Mouse (Mus musculus) skeletal muscle tissue, postnatal 0 days (tissue): Measurements from ENCODE around the gene Grip1. TPM values are rescaled to one million over a fixed set of nuclear protein-coding genes. Genes with fewer than 3 reads are reported as not detected.

ENCODE experiments used
- polyA plus RNA-seq: library from polyadenylated mRNA; unstranded; fragments of >200 nt; fragmentation: Nextera tagmentation; extraction: Ambion mirVana; gene quantifications from 2 replicates; pipeline ENCODE4 v1.2.1, GENCODE M21; 2015

The Grip1 gene
- 0.67 and 0.78 TPM in 2 replicates for polyA plus RNA-seq

GRCm38 (mm10) chr10:119453431-119454105, at the start of gene Grip1:
TSS of gene Grip1 (plus strand) at chr10:119453830.

GRCm38 (mm10) chr10:120112507-120113396, 659.1 kb downstream of the Grip1 start, which contains the start of gene Helb:
TSS of gene Helb (minus strand) at chr10:120112987.

Other genes starting within 250 kb of the Grip1 start
- gene Cand1, start 213.8 kb upstream of the Grip1 start, polyA plus RNA-seq = 16.8 and 19.0 TPM in 2 replicates